Mouse (Mus musculus): ENCODE measurements around the gene Crtc2.

DNA sequence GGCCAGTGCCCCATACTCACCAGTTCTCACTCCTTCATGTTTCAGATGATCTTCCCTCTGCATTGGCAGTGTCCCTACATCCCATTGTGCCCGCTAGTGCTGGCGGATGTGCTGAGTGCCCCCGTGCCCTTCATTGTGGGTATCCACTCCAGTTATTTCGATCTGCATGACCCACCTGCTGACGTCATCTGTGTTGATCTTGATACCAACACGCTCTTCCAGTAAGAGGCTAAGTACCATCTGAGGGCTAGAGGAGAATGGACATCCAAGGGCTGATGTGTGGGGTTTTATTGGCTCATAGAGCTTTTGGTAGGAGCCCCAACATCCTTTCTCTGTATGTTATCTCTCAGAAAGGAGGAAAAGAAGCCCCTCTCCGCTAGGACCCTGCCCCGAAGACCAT is 16.8 kb downstream of the Crtc2 start:
- TF ChIP-seq CTCF (IDR thresholded peaks at IDR 0.05; ENCODE audit: low read depth, low read length), result no peak
- no peak for TF ChIP-seq POLR2A (IDR thresholded peaks at IDR 0.05; ENCODE audit: borderline replicate concordance, low read depth, low read length)

All from bone marrow macrophage, adult 2 months (primary cell).